Mouse (Mus musculus): Measurements from ENCODE around the gene Dnmt1.

Gene Dnmt1

GRCm38 (mm10) chr9:20986952-20987686 lies 27.4 kb upstream of the Dnmt1 start:
- ChIA-PET POLR2A (interaction anchor here (0.6 to 22.4 kb wide), 22 partner anchors 9 to 345 kb away, joined by 3 to 411 read pairs (median 4); partner anchors contain the start of genes Mrpl4 (in 2 of the 4), S1pr2 (in 2 of the 4), Dnmt1 (in 1 of the 4) and Eif3g (in 1 of the 4)), CTCF (interaction anchor here in 3 of 4 experiments (0.6 to 1.7 kb wide), 6 partner anchors 14 to 174 kb away, joined by 3 to 7 read pairs (median 3); no protein-coding TSS in a partner anchor)

GRCm38 (mm10) chr9:20983169-20983568 lies 23.5 kb upstream of the Dnmt1 start:
- POLR2A ChIA-PET = interaction anchor here in 3 of 4 experiments (0.6 to 22.4 kb wide), 26 partner anchors 9 to 241 kb away, joined by 3 to 411 read pairs (median 4); partner anchors contain the start of genes Dnmt1 (in 2 of the 3), Gm38431 (in 2 of the 3), Icam1 (in 2 of the 3) and Raver1 (in 2 of the 3)

GRCm38 (mm10) chr9:20982171-20982570 lies 22.5 kb upstream of the Dnmt1 start:
- ChIA-PET POLR2A (interaction anchor here in 3 of 4 experiments (0.6 to 22.4 kb wide), 28 partner anchors 8 to 339 kb away, joined by 3 to 411 read pairs (median 4); partner anchors contain the start of genes Dnmt1 (in 2 of the 3), Icam1 (in 2 of the 3), Mrpl4 (in 2 of the 3) and Ppan (in 2 of the 3)), CTCF (interaction anchor here in 1 of 4 experiments (0.6 kb wide), 1 partner anchor 187 kb away, joined by 3 read pairs; no protein-coding TSS in a partner anchor)

More at GRCm38 (mm10) chr9:20983169-20983568, 23.5 kb upstream of the Dnmt1 start:
- CTCF ChIA-PET = interaction anchor here in 1 of 4 experiments (0.8 kb wide), 1 partner anchor 11 kb away, joined by 3 read pairs; no protein-coding TSS in a partner anchor

GRCm38 (mm10) chr9:20979769-20980168 lies 20.1 kb upstream of the Dnmt1 start:
- POLR2A ChIA-PET = interaction anchor here (0.6 to 22.4 kb wide), 41 partner anchors 9 to 511 kb away, joined by 3 to 411 read pairs (median 7); partner anchors contain the start of genes Icam1 (in 3 of the 4), Dnmt1 (in 2 of the 4), Angptl6 (in 1 of the 4) and Eif3g (in 1 of the 4)
- CTCF ChIA-PET = interaction anchor here in 2 of 4 experiments (0.9 to 1.4 kb wide), 5 partner anchors 16 to 328 kb away, joined by 3 to 4 read pairs (median 3); partner anchors contain the start of genes Eif3g (in 1 of the 2) and Pin1 (in 1 of the 2)

GRCm38 (mm10) chr9:20979181-20979580 lies 19.5 kb upstream of the Dnmt1 start:
- CTCF ChIA-PET = interaction anchor here in 3 of 4 experiments (0.6 to 1.6 kb wide), 14 partner anchors 16 to 369 kb away, joined by 3 to 6 read pairs (median 3); partner anchors contain the start of genes Eif3g (in 1 of the 3), Pin1 (in 1 of the 3) and Ubl5 (in 1 of the 3)
- POLR2A ChIA-PET = interaction anchor here (0.6 to 22.4 kb wide), 74 partner anchors 8 to 458 kb away, joined by 3 to 411 read pairs (median 5); partner anchors contain the start of genes Icam1 (in 3 of the 4), Mrpl4 (in 3 of the 4), Dnmt1 (in 2 of the 4) and Eif3g (in 2 of the 4)

GRCm38 (mm10) chr9:20978409-20979095 lies 18.9 kb upstream of the Dnmt1 start:
- POLR2A ChIA-PET = interaction anchor here (0.5 to 22.4 kb wide), 76 partner anchors 8 to 458 kb away, joined by 3 to 411 read pairs (median 5); partner anchors contain the start of genes Eif3g (in 3 of the 4), Icam1 (in 3 of the 4), Mrpl4 (in 3 of the 4) and Dnmt1 (in 2 of the 4)
- CTCF ChIA-PET = interaction anchor here in 3 of 4 experiments (0.6 to 1.6 kb wide), 13 partner anchors 17 to 368 kb away, joined by 3 to 6 read pairs (median 3); partner anchors contain the start of genes Eif3g (in 1 of the 3), Pin1 (in 1 of the 3) and Ubl5 (in 1 of the 3)

GRCm38 (mm10) chr9:20976961-20977689 lies 17.4 kb upstream of the Dnmt1 start:
- POLR2A ChIA-PET = interaction anchor here in 3 of 4 experiments (0.8 to 22.4 kb wide), 27 partner anchors 12 to 314 kb away, joined by 3 to 411 read pairs (median 8); partner anchors contain the start of genes Mrpl4 (in 3 of the 3), Gm38431 (in 2 of the 3), Icam1 (in 2 of the 3) and Raver1 (in 2 of the 3)
- CTCF ChIA-PET = interaction anchor here in 2 of 4 experiments (0.7 to 1.4 kb wide), 5 partner anchors 18 to 88 kb away, joined by 3 to 11 read pairs (median 3); partner anchors contain the start of genes Dnmt1 (in 1 of the 2), Eif3g (in 1 of the 2) and Icam4 (in 1 of the 2)

GRCm38 (mm10) chr9:20976216-20976960 lies 16.7 kb upstream of the Dnmt1 start, which contains the start of gene S1pr2:
Gene S1pr2, minus strand, starts transcription at chr9:20976781.
- CTCF ChIA-PET = interaction anchor here in 2 of 4 experiments (0.7 to 2.1 kb wide), 9 partner anchors 9 to 88 kb away, joined by 3 to 11 read pairs (median 4); partner anchors contain the start of genes Dnmt1 (in 1 of the 2), Eif3g (in 1 of the 2) and Icam4 (in 1 of the 2)
- POLR2A ChIA-PET = interaction anchor here (0.6 to 22.4 kb wide), 51 partner anchors 9 to 340 kb away, joined by 3 to 411 read pairs (median 5); partner anchors contain the start of genes Gm38431 (in 3 of the 4), Icam1 (in 3 of the 4), Mrpl4 (in 3 of the 4) and Raver1 (in 3 of the 4)

- ChIA-PET CTCF (interaction anchor here in 2 of 4 experiments (0.6 to 2.1 kb wide), 12 partner anchors 10 to 245 kb away, joined by 3 to 11 read pairs (median 4); partner anchors contain the start of genes Dnmt1 (in 1 of the 2), Eif3g (in 1 of the 2) and Icam4 (in 1 of the 2)), POLR2A (interaction anchor here (0.6 to 22.4 kb wide), 72 partner anchors 9 to 1190 kb away, joined by 3 to 411 read pairs (median 4); partner anchors contain the start of genes Eif3g (in 3 of the 4), Gm38431 (in 3 of the 4), Icam1 (in 3 of the 4) and Mrpl4 (in 3 of the 4))
Measured at GRCm38 (mm10) chr9:20975431-20976215, 15.9 kb upstream of the Dnmt1 start.

- CTCF ChIA-PET = no interaction called here
- POLR2A ChIA-PET = interaction anchor here (0.7 to 22.4 kb wide), 20 partner anchors 10 to 96 kb away, joined by 3 to 411 read pairs (median 13); partner anchors contain the start of genes Angptl6 (in 1 of the 4), Dnmt1 (in 1 of the 4), Eif3g (in 1 of the 4) and Icam1 (in 1 of the 4)
Measured at GRCm38 (mm10) chr9:20973682-20974075, 14.0 kb upstream of the Dnmt1 start.

- ChIA-PET POLR2A (interaction anchor here (0.6 to 22.4 kb wide), 38 partner anchors 9 to 165 kb away, joined by 3 to 411 read pairs (median 5); partner anchors contain the start of genes Icam1 (in 2 of the 4), Mrpl4 (in 2 of the 4), Eif3g (in 1 of the 4) and Gm38431 (in 1 of the 4)), CTCF (interaction anchor here in 2 of 4 experiments (1.0 to 1.8 kb wide), 6 partner anchors 16 to 216 kb away, joined by 3 to 6 read pairs (median 4); partner anchors contain the start of gene Eif3g (in 2 of the 2))
Measured at GRCm38 (mm10) chr9:20973001-20973681, 13.5 kb upstream of the Dnmt1 start.

GRCm38 (mm10) chr9:20972141-20972992 lies 12.7 kb upstream of the Dnmt1 start:
- CTCF ChIA-PET = interaction anchor here in 3 of 4 experiments (0.5 to 1.8 kb wide), 12 partner anchors 11 to 215 kb away, joined by 3 to 6 read pairs (median 4); partner anchors contain the start of gene Eif3g (in 2 of the 3)
- POLR2A ChIA-PET = interaction anchor here in 3 of 4 experiments (0.6 to 22.4 kb wide), 42 partner anchors 9 to 166 kb away, joined by 3 to 411 read pairs (median 4); partner anchors contain the start of genes Gm38431 (in 2 of the 3), Icam1 (in 2 of the 3), Mrpl4 (in 2 of the 3) and Raver1 (in 2 of the 3)

Data from embryonic stem cell, embryonic (primary cell).